Mouse (Mus musculus): ENCODE measurements around the gene Gm36028. TPM values are rescaled to one million over a fixed set of nuclear protein-coding genes. Genes with fewer than 3 reads are reported as not detected.

Gene Gm36028
- polyA plus RNA-seq, 1 experiment from 2014 or later: 0.72 TPM

DNA sequence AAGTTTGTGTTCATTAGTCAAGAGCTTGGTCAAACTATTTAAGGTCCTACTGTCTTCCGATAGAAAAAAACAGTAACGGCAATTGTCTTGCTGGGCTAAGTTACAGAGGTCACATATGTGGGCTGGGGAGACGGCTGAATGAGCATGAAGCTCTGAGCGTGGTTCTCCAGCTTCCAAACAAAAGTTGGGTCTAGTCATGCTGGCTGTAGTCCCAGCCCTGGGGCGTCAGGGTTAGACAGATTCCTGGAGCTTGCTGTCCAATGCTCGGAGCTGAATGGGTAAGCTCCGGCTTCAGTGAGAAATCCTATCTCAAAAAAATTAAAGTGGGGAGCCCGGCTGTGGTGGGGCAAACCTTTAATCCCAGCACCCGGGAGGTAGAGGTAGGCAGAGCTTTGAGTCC, 7.7 kb downstream of the Gm36028 start:
- H3K36me3 ChIP-seq (ENCODE audit: control insufficient read depth, insufficient read depth, low read length): no peaks in the 10 kb centered on the region
- WGBS: 62% methylated on average over 9 of the region's 9 CpGs

DNA sequence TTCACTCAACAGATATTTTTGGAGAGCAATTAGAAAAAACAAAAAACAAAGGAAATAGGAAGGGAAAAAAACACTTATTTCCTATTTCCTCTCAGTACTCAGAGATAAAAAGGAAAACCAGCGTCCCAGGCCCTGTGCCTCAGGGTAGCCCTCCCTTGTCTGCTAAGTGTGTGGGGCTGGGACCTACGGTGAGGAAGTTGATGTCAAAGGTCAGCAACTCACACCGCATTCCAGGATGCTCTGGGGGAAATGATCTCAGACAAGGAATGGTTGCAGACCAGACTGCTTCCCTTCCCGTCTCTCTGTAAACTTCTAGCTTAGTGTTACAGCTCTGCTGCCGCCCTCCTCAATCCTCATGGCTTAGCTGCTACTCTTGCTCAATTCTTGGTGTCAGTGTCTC, 9.6 kb downstream of the Gm36028 start:
- peaks cover 4% of the 10 kb centered on the region; the same call in 1 of the 2 replicates for H3K4me1 ChIP-seq (ENCODE audit: control insufficient read depth, insufficient read depth, low read length)
- H3K4me2 ChIP-seq (ENCODE audit: low read depth, low read length): no peak overlapping the region
- H3K36me3 ChIP-seq (ENCODE audit: control insufficient read depth, insufficient read depth, low read length): no peaks in the 10 kb centered on the region
- no peaks in the 10 kb centered on the region for H3K27me3 ChIP-seq (ENCODE audit: control insufficient read depth, insufficient read depth, low read length)
- no peak overlapping the region for H3K4me3 ChIP-seq (replicated peaks; ENCODE audit: low read length)
- ATAC-seq (ENCODE audit: insufficient read depth, low FRiP score): peak; percentile 45; the same call in 1 of the 2 replicates
- 28% methylated on average over 5 of the region's 5 CpGs for WGBS
- no peaks in the 10 kb centered on the region for H3K9me3 ChIP-seq (replicated peaks; ENCODE audit: control insufficient read depth, low read length)
- peak overlapping the region; percentile 1 for H3K27ac ChIP-seq (ENCODE audit: low read length)
- H3K9ac ChIP-seq (ENCODE audit: low read length): no peak overlapping the region

More for the DNA sequence above, 7.7 kb downstream of the Gm36028 start:
- no peak for ATAC-seq (ENCODE audit: insufficient read depth, low FRiP score)
- H3K9ac ChIP-seq (ENCODE audit: low read length): no peak overlapping the region
- H3K4me3 ChIP-seq (replicated peaks; ENCODE audit: low read length): no peak overlapping the region
- H3K4me2 ChIP-seq (ENCODE audit: low read depth, low read length): no peak overlapping the region
- H3K27me3 ChIP-seq (ENCODE audit: control insufficient read depth, insufficient read depth, low read length): no peaks in the 10 kb centered on the region
- H3K4me1 ChIP-seq (ENCODE audit: control insufficient read depth, insufficient read depth, low read length): peaks cover 4% of the 10 kb centered on the region; the same call in 1 of the 2 replicates
- no peak overlapping the region for H3K27ac ChIP-seq (ENCODE audit: low read length)
- H3K9me3 ChIP-seq (replicated peaks; ENCODE audit: control insufficient read depth, low read length): no peaks in the 10 kb centered on the region

DNA sequence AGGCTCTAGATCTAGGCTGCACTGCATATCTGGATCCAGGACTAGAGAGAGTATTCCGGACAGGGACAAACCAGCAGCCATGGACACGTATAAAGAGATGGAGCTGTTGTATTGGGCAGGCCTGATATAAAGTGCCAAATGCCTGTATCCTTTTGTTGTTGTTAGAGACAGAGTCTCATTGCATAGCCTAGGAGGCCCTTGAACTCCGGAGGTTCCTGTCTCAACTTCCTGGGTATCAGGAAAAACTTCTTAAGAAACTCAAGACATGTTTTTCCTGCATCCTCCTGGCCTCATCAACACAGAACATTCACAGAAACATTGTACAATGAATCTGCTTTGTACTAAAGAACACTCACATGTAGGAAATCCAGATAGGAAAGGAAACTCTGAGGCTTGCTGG, 13.9 kb downstream of the Gm36028 start:
- no peak overlapping the region for H3K4me2 ChIP-seq (ENCODE audit: low read depth, low read length)
- 84% methylated on average over 3 of the region's 3 CpGs for WGBS
- H3K27ac ChIP-seq (ENCODE audit: low read length): peak overlapping the region; percentile 10; the same call in 1 of the 2 replicates
- H3K4me3 ChIP-seq (replicated peaks; ENCODE audit: low read length): no peak overlapping the region
- H3K9ac ChIP-seq (ENCODE audit: low read length): no peak overlapping the region
- no peaks in the 10 kb centered on the region for H3K9me3 ChIP-seq (replicated peaks; ENCODE audit: control insufficient read depth, low read length)
- peaks cover 6% of the 10 kb centered on the region; the same call in 1 of the 2 replicates for H3K4me1 ChIP-seq (ENCODE audit: control insufficient read depth, insufficient read depth, low read length)
- no peak for ATAC-seq (ENCODE audit: insufficient read depth, low FRiP score)
- H3K27me3 ChIP-seq (ENCODE audit: control insufficient read depth, insufficient read depth, low read length): no peaks in the 10 kb centered on the region
- H3K36me3 ChIP-seq (ENCODE audit: control insufficient read depth, insufficient read depth, low read length): no peaks in the 10 kb centered on the region

DNA sequence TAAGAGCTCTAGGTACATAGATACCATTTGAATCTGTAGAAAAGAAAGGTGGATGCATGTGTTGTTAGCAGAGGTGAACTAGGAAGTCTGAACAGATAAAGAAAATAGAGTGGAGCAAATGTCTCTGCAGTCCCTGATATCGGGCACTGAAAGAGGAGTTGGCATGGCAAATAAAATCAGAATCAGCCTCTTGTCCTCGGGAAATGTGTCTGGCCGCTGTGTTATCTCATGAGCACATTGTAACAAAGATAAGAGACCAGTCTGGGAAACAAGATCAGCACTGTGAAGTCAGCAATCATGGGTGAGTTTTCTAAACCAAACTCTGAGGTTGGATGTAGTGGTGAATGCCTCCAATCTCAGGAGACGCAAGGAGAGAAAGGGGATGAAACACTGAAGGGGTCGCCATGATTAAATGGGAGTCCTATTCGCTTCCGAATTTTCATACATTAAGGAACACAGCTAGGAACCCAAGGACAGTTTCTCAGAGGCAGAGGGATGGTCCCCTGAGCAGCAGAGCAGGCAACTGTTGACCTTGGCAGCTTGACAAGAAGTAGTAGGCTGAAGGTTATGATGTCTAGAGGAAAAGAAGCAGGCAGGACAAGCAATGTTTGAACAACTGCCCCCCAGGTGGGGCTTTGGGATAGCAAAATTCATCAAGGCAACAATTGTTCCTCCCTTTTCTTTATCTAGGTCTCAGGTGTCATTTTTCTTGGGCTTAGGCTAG, 15.6 kb downstream of the Gm36028 start:
- 60% methylated on average over 7 of the region's 7 CpGs for WGBS
- no peak overlapping the region for H3K9ac ChIP-seq (ENCODE audit: low read length)
- 0 out of 2 replicates have a peak, but pooled peaks cover 2% of the 10 kb centered on the region for H3K4me1 ChIP-seq (ENCODE audit: control insufficient read depth, insufficient read depth, low read length)
- H3K9me3 ChIP-seq (replicated peaks; ENCODE audit: control insufficient read depth, low read length): no peaks in the 10 kb centered on the region
- H3K4me3 ChIP-seq (replicated peaks; ENCODE audit: low read length): no peak overlapping the region
- H3K4me2 ChIP-seq (ENCODE audit: low read depth, low read length): no peak overlapping the region
- H3K27me3 ChIP-seq (ENCODE audit: control insufficient read depth, insufficient read depth, low read length): no peaks in the 10 kb centered on the region
- no peaks in the 10 kb centered on the region for H3K36me3 ChIP-seq (ENCODE audit: control insufficient read depth, insufficient read depth, low read length)
- ATAC-seq (ENCODE audit: insufficient read depth, low FRiP score): no peak
- H3K27ac ChIP-seq (ENCODE audit: low read length): no peak overlapping the region

DNA sequence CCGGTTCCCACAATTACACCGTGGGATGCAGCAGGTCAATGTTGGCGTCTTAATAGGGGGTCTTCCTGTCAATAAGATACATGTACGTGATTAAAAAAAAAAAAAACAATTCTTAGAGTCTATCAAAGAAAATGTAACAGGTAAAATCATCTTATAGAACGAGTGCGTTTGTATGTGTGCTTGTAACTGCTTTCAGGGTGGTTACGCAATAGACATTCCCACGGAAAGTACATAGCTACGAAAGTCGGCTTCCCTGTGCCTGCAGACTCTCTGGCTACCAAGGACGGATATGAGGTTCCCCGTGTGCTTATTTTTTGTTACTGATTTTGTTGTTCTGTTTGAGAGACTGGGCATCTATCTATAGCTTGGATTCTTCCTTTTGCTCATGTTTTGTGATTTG, 17.2 kb downstream of the Gm36028 start:
- 86% methylated on average over 12 of the region's 12 CpGs for WGBS
- no peaks in the 10 kb centered on the region for H3K9me3 ChIP-seq (replicated peaks; ENCODE audit: control insufficient read depth, low read length)
- no peaks in the 10 kb centered on the region for H3K27me3 ChIP-seq (ENCODE audit: control insufficient read depth, insufficient read depth, low read length)
- no peak overlapping the region for H3K9ac ChIP-seq (ENCODE audit: low read length)
- H3K36me3 ChIP-seq (ENCODE audit: control insufficient read depth, insufficient read depth, low read length): no peaks in the 10 kb centered on the region
- 0 out of 2 replicates have a peak, but pooled peaks cover 2% of the 10 kb centered on the region for H3K4me1 ChIP-seq (ENCODE audit: control insufficient read depth, insufficient read depth, low read length)
- no peak overlapping the region for H3K4me3 ChIP-seq (replicated peaks; ENCODE audit: low read length)
- no peak overlapping the region for H3K4me2 ChIP-seq (ENCODE audit: low read depth, low read length)
- no peak for ATAC-seq (ENCODE audit: insufficient read depth, low FRiP score)
- H3K27ac ChIP-seq (ENCODE audit: low read length): no peak overlapping the region

DNA sequence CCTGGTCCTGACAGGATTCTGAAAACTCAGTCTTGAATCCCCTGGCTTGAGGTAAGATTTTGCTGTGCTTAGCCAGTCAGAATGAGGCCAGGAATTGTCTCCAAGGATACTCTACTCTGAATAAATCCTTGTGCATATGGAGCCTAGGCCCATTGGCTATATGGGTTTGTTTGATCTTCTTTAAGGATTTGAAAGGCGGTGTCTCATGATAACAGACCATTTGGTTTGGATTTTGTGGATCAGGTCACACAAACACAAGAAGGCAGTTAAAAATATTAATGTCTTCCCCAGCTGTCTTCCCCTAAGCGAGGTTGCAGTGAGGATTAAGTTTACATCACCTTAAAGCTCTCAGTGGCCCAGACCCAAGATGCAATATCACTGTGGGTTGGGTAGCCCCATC, 18.5 kb downstream of the Gm36028 start:
- Histone ChIP-seq H3K9me3 (replicated peaks; ENCODE audit: control insufficient read depth, low read length) (no peaks in the 10 kb centered on the region), H3K4me2 (ENCODE audit: low read depth, low read length) (no peak overlapping the region), H3K36me3 (ENCODE audit: control insufficient read depth, insufficient read depth, low read length) (no peaks in the 10 kb centered on the region), H3K9ac (ENCODE audit: low read length) (no peak overlapping the region), H3K27me3 (ENCODE audit: control insufficient read depth, insufficient read depth, low read length) (no peaks in the 10 kb centered on the region), H3K27ac (ENCODE audit: low read length) (no peak overlapping the region), H3K4me3 (replicated peaks; ENCODE audit: low read length) (no peak overlapping the region), H3K4me1 (ENCODE audit: control insufficient read depth, insufficient read depth, low read length) (0 out of 2 replicates have a peak, but pooled peaks cover 2% of the 10 kb centered on the region)
- 46% methylated on average over 2 of the region's 2 CpGs for WGBS
- no peak for ATAC-seq (ENCODE audit: insufficient read depth, low FRiP score)

DNA sequence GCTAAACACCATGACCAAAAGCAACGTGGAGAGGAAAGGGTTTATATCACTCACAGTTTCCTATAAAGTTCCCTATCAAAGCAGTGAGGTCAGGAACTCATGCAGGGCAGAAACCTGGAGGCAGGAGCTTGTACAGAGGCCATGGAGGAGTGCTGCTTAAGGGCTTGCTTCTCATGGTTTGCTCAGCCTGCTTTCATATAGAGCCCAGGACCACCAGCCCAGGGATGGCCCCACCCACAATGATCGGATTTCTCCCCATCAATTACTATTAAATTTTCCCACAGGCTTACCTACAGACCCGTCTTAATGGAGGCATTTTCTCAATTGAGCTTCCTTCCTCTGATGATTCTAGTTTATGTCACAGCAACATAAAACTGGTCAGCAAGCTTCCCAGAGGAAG, 23.4 kb downstream of the Gm36028 start:
- Histone ChIP-seq H3K4me1 (ENCODE audit: control insufficient read depth, insufficient read depth, low read length) (0 out of 2 replicates have a peak, but pooled peaks cover 2% of the 10 kb centered on the region), H3K4me3 (replicated peaks; ENCODE audit: low read length) (no peak overlapping the region), H3K36me3 (ENCODE audit: control insufficient read depth, insufficient read depth, low read length) (peaks cover 16% of the 10 kb centered on the region), H3K27ac (ENCODE audit: low read length) (no peak overlapping the region), H3K4me2 (ENCODE audit: low read depth, low read length) (no peak overlapping the region), H3K9ac (ENCODE audit: low read length) (no peak overlapping the region), H3K9me3 (replicated peaks; ENCODE audit: control insufficient read depth, low read length) (no peaks in the 10 kb centered on the region), H3K27me3 (ENCODE audit: control insufficient read depth, insufficient read depth, low read length) (no peaks in the 10 kb centered on the region)
- ATAC-seq (ENCODE audit: insufficient read depth, low FRiP score): no peak
- WGBS: 71% methylated on average over 3 of the region's 3 CpGs

DNA sequence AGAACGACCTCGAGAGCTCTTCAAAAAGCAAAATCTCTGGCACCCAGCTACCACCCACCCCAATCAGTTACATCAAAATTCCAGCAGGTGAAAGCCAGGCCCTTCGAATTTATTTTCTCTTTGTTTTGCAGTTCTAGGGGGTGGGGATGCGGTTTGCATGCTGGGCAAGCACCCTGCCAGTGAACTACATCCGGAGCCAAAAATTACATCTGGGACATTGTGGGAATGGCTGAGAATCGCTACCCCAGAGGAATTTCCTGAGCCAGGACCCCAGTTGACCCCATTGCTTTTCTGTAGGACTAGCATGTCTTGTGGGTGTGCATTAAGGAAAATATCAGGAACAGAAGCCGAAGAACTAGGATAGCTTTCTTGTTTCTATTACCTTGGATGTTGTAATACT, 29.9 kb downstream of the Gm36028 start:
- 80% methylated on average over 7 of the region's 7 CpGs for WGBS

DNA sequence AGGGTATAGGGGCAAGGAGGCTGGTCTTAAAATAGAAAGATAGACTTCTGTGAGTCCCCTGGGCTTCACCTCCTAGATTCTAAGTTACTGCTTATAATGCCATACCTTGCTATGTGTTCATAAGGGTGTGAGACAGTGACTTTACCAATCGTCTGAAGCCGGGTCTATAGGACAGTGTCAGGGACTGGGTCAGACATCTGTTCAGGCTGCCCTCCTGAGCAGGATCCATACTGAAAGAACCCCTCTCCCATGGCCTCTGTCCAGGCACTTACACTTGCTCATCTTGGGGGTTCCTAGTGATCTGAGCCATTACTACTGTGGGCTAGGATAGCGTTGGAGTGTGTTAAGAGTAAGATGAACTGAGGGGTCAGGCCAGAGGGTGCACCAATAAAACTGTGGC, 34.7 kb downstream of the Gm36028 start:
- Histone ChIP-seq H3K9me3 (replicated peaks; ENCODE audit: control insufficient read depth, low read length) (no peaks in the 10 kb centered on the region), H3K9ac (ENCODE audit: low read length) (no peak overlapping the region), H3K27ac (ENCODE audit: low read length) (no peak overlapping the region), H3K4me2 (ENCODE audit: low read depth, low read length) (no peak overlapping the region), H3K4me1 (ENCODE audit: control insufficient read depth, insufficient read depth, low read length) (no peaks in the 10 kb centered on the region), H3K27me3 (ENCODE audit: control insufficient read depth, insufficient read depth, low read length) (no peaks in the 10 kb centered on the region), H3K4me3 (replicated peaks; ENCODE audit: low read length) (no peak overlapping the region), H3K36me3 (ENCODE audit: control insufficient read depth, insufficient read depth, low read length) (peaks cover 17% of the 10 kb centered on the region)
- WGBS: 94% methylated on average over 3 of the region's 3 CpGs
- no peak for ATAC-seq (ENCODE audit: insufficient read depth, low FRiP score)

More for the DNA sequence above, 29.9 kb downstream of the Gm36028 start:
- H3K9ac ChIP-seq (ENCODE audit: low read length): no peak overlapping the region
- no peak overlapping the region for H3K4me3 ChIP-seq (replicated peaks; ENCODE audit: low read length)
- H3K9me3 ChIP-seq (replicated peaks; ENCODE audit: control insufficient read depth, low read length): no peaks in the 10 kb centered on the region
- no peaks in the 10 kb centered on the region for H3K4me1 ChIP-seq (ENCODE audit: control insufficient read depth, insufficient read depth, low read length)
- no peaks in the 10 kb centered on the region for H3K27me3 ChIP-seq (ENCODE audit: control insufficient read depth, insufficient read depth, low read length)
- no peak overlapping the region for H3K4me2 ChIP-seq (ENCODE audit: low read depth, low read length)
- no peak overlapping the region for H3K27ac ChIP-seq (ENCODE audit: low read length)
- no peak for ATAC-seq (ENCODE audit: insufficient read depth, low FRiP score)
- peaks cover 29% of the 10 kb centered on the region for H3K36me3 ChIP-seq (ENCODE audit: control insufficient read depth, insufficient read depth, low read length)
